Mouse (Mus musculus): ENCODE measurements around the gene Ms4a18.

GRCm38 (mm10) chr19:11017891-11018290, at the start of gene Ms4a18:
- TF ChIP-seq CTCF (IDR thresholded peaks at IDR 0.05; ENCODE audit: low read depth) (no peak), EP300 (IDR thresholded peaks at IDR 0.05; ENCODE audit: low read depth) (no peak)
